Mouse (Mus musculus) lung, adult 2 months (tissue): ENCODE results near the gene Pitpnm1.

Experiments
- CTCF ChIP-seq: fragments of 200-500 bp; IDR thresholded peaks from 2 replicates; pipeline ENCODE4 v1.5.1; 2011; ENCODE audit warnings: mild to moderate bottlenecking, low read length, control low read depth; ENCODE audit not compliant: insufficient read depth
- POLR2A ChIP-seq: fragments of 200-500 bp; IDR thresholded peaks from 2 replicates; pipeline ENCODE4 v1.6.1; 2011; ENCODE audit warnings: low read depth, mild to moderate bottlenecking, control low read depth, low read length, borderline replicate concordance; ENCODE audit errors: extremely low read depth

- TF ChIP-seq POLR2A = no peak
- no peak for TF ChIP-seq CTCF
Observed at GRCm38 (mm10) chr19:4092750-4093149, 7.0 kb upstream of the Pitpnm1 start.
